Comparison of ENCODE assay signal across 18 mouse cellular contexts in genomic region chr10:69639138-69639537, GRCm38 (mm10).
DNase-seq lines count a peak whose midpoint lies in the region; ATAC-seq and TF ChIP-seq lines count a peak whose summit lies in the region.
"Had no signal": no experiment of that assay in that cellular context is flagged by ENCODE, and none has a peak within 500 bp of the region (broad histone marks: within the 10 kb centered on the region; RNA-seq: fewer than 3 reads in every experiment).

No protein-coding gene starts in this region.

- no peak overlapping the region for H3K4me3 ChIP-seq in intestine, postnatal 0 days (ENCODE audit: low read depth, low read length)
- no peak overlapping the region for H3K4me3 ChIP-seq in intestine, embryonic 15.5 days (replicated peaks)
- no peak overlapping the region for H3K4me3 ChIP-seq in midbrain, embryonic 11.5 days (ENCODE audit: low read depth, low read length)
- no peak overlapping the region for H3K4me3 ChIP-seq in midbrain, embryonic 15.5 days
- no peak overlapping the region for H3K4me3 ChIP-seq in ES-Bruce4 (ENCODE audit: low read depth, low read length)
- H3K4me3 ChIP-seq: forebrain, embryonic 13.5 days; heart, embryonic 12.5 days; limb, embryonic 15.5 days; stomach, embryonic 15.5 days had no signal

- H3K27ac ChIP-seq in intestine, postnatal 0 days (ENCODE audit: low read depth, low read length): no peak overlapping the region
- no peak overlapping the region for H3K27ac ChIP-seq in intestine, embryonic 15.5 days
- H3K27ac ChIP-seq in midbrain, embryonic 11.5 days (ENCODE audit: low read depth, low read length): no peak overlapping the region
- no peak overlapping the region for H3K27ac ChIP-seq in midbrain, embryonic 15.5 days
- no peak overlapping the region for H3K27ac ChIP-seq in ES-Bruce4 (ENCODE audit: insufficient read depth, low read length)
- H3K27ac ChIP-seq: forebrain, embryonic 13.5 days; limb, embryonic 15.5 days; stomach, embryonic 15.5 days had no signal

- TF ChIP-seq EP300 in ES-Bruce4 (IDR thresholded peaks at IDR 0.05; ENCODE audit: insufficient read depth, low read depth, low read length): no peak

- H3K9ac ChIP-seq in intestine, postnatal 0 days (ENCODE audit: low read depth, low read length): no peak overlapping the region
- H3K9ac ChIP-seq in intestine, embryonic 15.5 days: no peak overlapping the region
- no peak overlapping the region for H3K9ac ChIP-seq in midbrain, embryonic 11.5 days (ENCODE audit: low read length)
- H3K9ac ChIP-seq in midbrain, embryonic 15.5 days: no peak overlapping the region
- H3K9ac ChIP-seq in ES-Bruce4 (ENCODE audit: low read depth, poor library complexity, severe bottlenecking): no peak overlapping the region
- H3K9ac ChIP-seq: forebrain, embryonic 13.5 days; heart, embryonic 12.5 days; limb, embryonic 15.5 days; stomach, embryonic 15.5 days had no signal

- DNase-seq in midbrain, embryonic 11.5 days (ENCODE audit: low spot score, missing footprints): peak; percentile 75
- peak; percentile 49 for DNase-seq in ZHBTc4 (ENCODE audit: low read depth, low spot score)
- no peak for DNase-seq in ovary, postnatal 10 days (ENCODE audit: low spot score)
- no peak for DNase-seq in kidney, postnatal 14 days
- DNase-seq: embryo, embryonic 11 days; lung, adult 18-20 months; midbrain, embryonic 14.5 days; right cerebral cortex, adult 18-20 months; spleen, adult 18-20 months; thymus, postnatal 36 days had no signal

- no peak for ATAC-seq in intestine, postnatal 0 days
- no peak for ATAC-seq in intestine, embryonic 15.5 days
- no peak for ATAC-seq in midbrain, embryonic 11.5 days (ENCODE audit: low FRiP score)
- ATAC-seq in midbrain, embryonic 15.5 days (replicated peaks): no peak
- ATAC-seq: forebrain, embryonic 13.5 days had no signal

- 88% methylated on average over 6 of the region's 6 CpGs for WGBS in intestine, postnatal 0 days
- WGBS in intestine, embryonic 15.5 days: 86% methylated on average over 6 of the region's 6 CpGs
- WGBS in midbrain, embryonic 11.5 days: 88% methylated on average over 6 of the region's 6 CpGs
- WGBS in midbrain, embryonic 15.5 days: 88% methylated on average over 6 of the region's 6 CpGs

- peak; percentile 20; the same call in 1 of the 2 replicates for TF ChIP-seq CTCF in intestine, postnatal 0 days (IDR thresholded peaks at IDR 0.05; ENCODE audit: low read depth)
- peak; percentile 31 for TF ChIP-seq CTCF in ES-Bruce4 (IDR thresholded peaks at IDR 0.05; ENCODE audit: low read depth, low read length)

- no peaks in the 10 kb centered on the region for H3K9me3 ChIP-seq in intestine, postnatal 0 days (ENCODE audit: control insufficient read depth)
- no peaks in the 10 kb centered on the region for H3K9me3 ChIP-seq in intestine, embryonic 15.5 days
- H3K9me3 ChIP-seq in midbrain, embryonic 11.5 days (ENCODE audit: control insufficient read depth, low read length): no peaks in the 10 kb centered on the region
- H3K9me3 ChIP-seq in midbrain, embryonic 15.5 days: no peaks in the 10 kb centered on the region
- no peaks in the 10 kb centered on the region for H3K9me3 ChIP-seq in ES-Bruce4 (replicated peaks; ENCODE audit: control insufficient read depth, insufficient read depth, low read length, poor library complexity, severe bottlenecking)
- H3K9me3 ChIP-seq: forebrain, embryonic 13.5 days; heart, embryonic 12.5 days; limb, embryonic 15.5 days; stomach, embryonic 15.5 days had no signal

- TF ChIP-seq POLR2A in ES-Bruce4 (IDR thresholded peaks at IDR 0.05; ENCODE audit: insufficient read depth, low read length): no peak

- no peaks in the 10 kb centered on the region for H3K4me1 ChIP-seq in intestine, postnatal 0 days (replicated peaks; ENCODE audit: control insufficient read depth, insufficient read depth, low read length)
- H3K4me1 ChIP-seq in intestine, embryonic 15.5 days (replicated peaks): no peaks in the 10 kb centered on the region
- H3K4me1 ChIP-seq in midbrain, embryonic 11.5 days (ENCODE audit: control insufficient read depth, insufficient read depth, low read length): peaks cover 3% of the 10 kb centered on the region; the same call in 1 of the 2 replicates
- H3K4me1 ChIP-seq in midbrain, embryonic 15.5 days: peaks cover 51% of the 10 kb centered on the region
- H3K4me1 ChIP-seq in ES-Bruce4 (ENCODE audit: control insufficient read depth, insufficient read depth, low read length): no peaks in the 10 kb centered on the region
- H3K4me1 ChIP-seq: stomach, embryonic 15.5 days had no signal

- H3K36me3 ChIP-seq in intestine, postnatal 0 days (ENCODE audit: control insufficient read depth, insufficient read depth): no peaks in the 10 kb centered on the region
- H3K36me3 ChIP-seq in intestine, embryonic 15.5 days: no peaks in the 10 kb centered on the region
- H3K36me3 ChIP-seq in midbrain, embryonic 11.5 days (ENCODE audit: control insufficient read depth, insufficient read depth, low read length): no peaks in the 10 kb centered on the region
- H3K36me3 ChIP-seq in midbrain, embryonic 15.5 days (replicated peaks): no peaks in the 10 kb centered on the region
- no peaks in the 10 kb centered on the region for H3K36me3 ChIP-seq in ES-Bruce4 (ENCODE audit: control insufficient read depth, insufficient read depth, low read length, poor library complexity, severe bottlenecking)
- H3K36me3 ChIP-seq: heart, embryonic 12.5 days; limb, embryonic 15.5 days; stomach, embryonic 15.5 days had no signal

- H3K4me2 ChIP-seq in intestine, postnatal 0 days (replicated peaks; ENCODE audit: low read depth): no peak overlapping the region
- no peak overlapping the region for H3K4me2 ChIP-seq in intestine, embryonic 15.5 days (replicated peaks)
- H3K4me2 ChIP-seq in midbrain, embryonic 11.5 days: no peak overlapping the region
- no peak overlapping the region for H3K4me2 ChIP-seq in midbrain, embryonic 15.5 days
- H3K4me2 ChIP-seq: forebrain, embryonic 13.5 days; heart, embryonic 12.5 days; limb, embryonic 15.5 days; stomach, embryonic 15.5 days had no signal

- H3K27me3 ChIP-seq in intestine, postnatal 0 days (replicated peaks; ENCODE audit: control insufficient read depth, insufficient read depth, low read length): no peaks in the 10 kb centered on the region
- no peaks in the 10 kb centered on the region for H3K27me3 ChIP-seq in intestine, embryonic 15.5 days (replicated peaks)
- H3K27me3 ChIP-seq in midbrain, embryonic 11.5 days (ENCODE audit: control insufficient read depth, insufficient read depth, low read length): no peaks in the 10 kb centered on the region
- H3K27me3 ChIP-seq in midbrain, embryonic 15.5 days (replicated peaks): no peaks in the 10 kb centered on the region
- no peaks in the 10 kb centered on the region for H3K27me3 ChIP-seq in ES-Bruce4 (ENCODE audit: control insufficient read depth, insufficient read depth, low read length, poor library complexity, severe bottlenecking)
- H3K27me3 ChIP-seq: forebrain, embryonic 13.5 days; heart, embryonic 12.5 days; limb, embryonic 15.5 days; stomach, embryonic 15.5 days had no signal

Comparison
In these comparisons a context has a peak if more than half of its experiments do, and no peak if none do; other contexts are left out.
1. DNase-seq: peak in midbrain, embryonic 11.5 days (single experiment) and ZHBTc4 (single experiment); none in ovary, postnatal 10 days (single experiment) and kidney, postnatal 14 days (single experiment).